Mouse (Mus musculus) MN1 (cell line): ENCODE measurements around the gene Pou3f1.

Experiments
- DNase-seq: peaks from one replicate; pipeline ENCODE4 v3.0.0-alpha.2; 2016; ENCODE audit warnings: low spot score

Pou3f1 gene

DNA sequence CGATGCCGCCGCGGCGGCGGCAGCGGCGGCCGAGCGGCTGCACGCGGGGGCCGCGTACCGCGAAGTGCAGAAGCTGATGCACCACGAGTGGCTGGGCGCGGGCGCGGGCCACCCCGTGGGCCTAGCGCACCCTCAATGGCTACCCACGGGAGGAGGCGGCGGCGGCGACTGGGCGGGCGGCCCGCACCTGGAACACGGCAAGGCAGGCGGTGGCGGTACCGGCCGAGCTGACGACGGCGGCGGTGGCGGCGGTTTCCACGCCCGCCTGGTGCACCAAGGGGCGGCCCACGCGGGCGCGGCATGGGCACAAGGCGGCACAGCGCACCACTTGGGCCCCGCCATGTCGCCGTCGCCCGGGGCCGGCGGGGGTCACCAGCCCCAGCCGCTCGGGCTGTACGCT is 1.2 kb downstream of the Pou3f1 start:
- no peak for DNase-seq

DNA sequence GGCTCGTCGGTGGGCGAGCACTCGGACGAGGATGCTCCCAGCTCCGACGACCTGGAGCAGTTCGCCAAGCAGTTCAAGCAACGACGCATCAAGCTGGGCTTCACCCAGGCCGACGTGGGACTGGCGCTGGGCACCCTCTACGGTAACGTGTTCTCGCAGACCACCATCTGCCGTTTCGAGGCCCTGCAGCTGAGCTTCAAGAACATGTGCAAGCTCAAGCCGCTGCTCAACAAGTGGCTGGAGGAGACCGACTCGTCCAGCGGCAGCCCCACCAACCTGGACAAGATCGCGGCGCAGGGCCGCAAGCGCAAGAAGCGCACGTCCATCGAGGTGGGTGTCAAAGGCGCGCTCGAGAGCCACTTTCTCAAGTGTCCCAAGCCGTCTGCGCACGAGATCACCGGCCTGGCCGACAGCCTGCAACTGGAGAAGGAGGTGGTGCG is 1.8 kb downstream of the Pou3f1 start:
- no peak for DNase-seq

DNA sequence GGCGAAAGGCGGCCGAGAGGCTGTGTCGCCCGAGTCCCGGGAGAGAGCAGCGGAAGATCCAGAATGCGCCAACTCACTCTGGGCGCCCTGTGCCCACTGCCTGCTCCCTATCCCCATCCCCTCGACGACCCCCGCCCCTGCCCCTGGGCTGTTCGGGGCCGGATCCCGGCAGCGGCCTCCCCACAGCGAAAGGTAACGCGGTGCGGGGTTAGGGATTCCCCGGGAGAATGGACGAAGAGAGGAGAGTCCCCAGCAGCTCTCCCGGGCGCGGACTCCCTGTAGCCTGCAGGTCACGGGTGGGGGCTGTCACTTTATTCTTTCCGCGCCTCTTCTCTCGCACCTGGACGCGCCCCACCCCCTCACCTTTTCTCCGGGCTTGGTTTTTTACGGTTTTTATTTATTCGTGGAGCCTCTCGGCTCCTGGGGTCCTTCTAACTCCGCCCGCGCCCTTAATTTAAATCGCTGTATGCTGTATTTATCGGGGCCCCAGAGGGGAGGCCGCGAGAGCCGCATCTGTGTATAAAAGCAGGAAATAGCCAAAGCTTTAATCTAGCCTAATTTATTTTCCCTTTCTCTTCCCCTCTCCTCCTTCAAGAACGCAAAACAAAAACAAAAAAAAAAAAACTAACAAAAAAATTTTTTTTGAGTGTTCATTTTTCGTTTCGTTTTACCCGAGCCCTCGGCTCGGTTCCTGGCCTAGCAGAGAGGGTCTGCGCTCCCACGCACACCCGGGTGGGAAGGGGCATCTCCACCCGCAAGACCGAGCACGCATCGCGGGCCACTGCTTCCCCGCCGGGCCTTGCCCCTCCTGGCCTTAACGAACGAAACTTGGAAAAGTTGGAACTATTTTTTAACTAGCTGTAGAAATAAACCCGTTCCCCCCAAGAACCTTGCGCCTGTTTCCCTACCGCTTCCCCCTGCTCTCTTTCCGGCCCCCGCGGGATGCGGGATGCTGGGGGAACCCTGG is 2.9 kb downstream of the Pou3f1 start:
- DNase-seq = no peak

DNA sequence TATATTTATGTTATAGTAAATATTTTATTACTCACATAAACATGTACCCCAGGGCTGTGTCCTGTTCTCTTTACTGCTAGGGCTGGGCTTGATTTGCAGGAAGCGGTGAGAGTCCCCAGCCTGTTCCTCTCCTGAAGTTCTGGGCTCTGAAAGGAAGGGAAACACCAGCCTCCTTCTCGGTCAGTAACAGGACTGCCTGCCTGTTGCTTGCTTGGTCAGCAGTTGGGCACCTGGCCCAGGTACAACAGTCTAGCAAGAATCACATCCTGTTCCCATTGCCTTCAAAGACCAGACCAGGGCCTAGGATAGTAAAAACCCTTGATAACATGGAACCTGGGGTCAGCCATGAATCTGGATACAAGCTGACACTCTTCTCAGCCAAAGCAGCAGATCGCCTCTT is 4.0 kb downstream of the Pou3f1 start:
- DNase-seq = no peak

DNA sequence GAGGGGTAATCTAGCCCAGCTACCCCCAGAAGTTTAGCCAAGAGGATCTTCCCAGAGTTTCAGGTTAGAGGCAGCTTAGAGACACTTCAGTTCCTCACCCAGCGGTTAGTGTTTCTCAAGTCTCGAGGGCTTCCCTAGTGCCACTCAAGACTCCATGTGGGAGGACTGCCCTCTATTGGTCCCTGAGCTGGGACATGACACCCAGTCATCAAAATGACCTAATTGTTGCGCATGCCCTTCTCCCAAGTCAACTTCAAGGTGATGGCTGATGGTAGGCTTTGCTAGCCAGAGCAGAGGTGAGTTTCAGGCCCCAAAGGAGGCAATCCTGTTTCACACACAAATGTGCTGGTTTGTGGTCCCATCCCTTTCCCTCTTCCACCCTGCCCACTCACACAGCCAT is 6.4 kb downstream of the Pou3f1 start:
- DNase-seq = no peak

DNA sequence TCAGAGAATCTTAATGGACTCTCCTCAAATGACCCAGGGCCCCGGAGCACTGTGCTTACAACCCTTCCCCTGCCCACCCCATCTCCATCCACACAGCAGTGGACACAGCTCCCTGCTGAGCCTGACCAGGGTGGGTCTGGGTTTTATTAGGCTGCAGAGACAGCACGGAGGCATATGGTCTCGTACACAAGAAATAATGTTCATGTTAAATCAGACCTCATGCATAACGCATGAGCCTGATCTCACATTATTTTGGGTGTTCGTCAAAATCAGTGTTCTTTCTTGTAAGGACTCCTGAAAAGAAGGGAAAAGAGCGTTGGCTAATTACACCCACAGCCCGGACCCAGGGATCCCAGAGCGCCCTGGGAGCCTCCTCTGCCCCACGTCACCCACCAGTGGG is 7.6 kb downstream of the Pou3f1 start:
- DNase-seq = no peak

DNA sequence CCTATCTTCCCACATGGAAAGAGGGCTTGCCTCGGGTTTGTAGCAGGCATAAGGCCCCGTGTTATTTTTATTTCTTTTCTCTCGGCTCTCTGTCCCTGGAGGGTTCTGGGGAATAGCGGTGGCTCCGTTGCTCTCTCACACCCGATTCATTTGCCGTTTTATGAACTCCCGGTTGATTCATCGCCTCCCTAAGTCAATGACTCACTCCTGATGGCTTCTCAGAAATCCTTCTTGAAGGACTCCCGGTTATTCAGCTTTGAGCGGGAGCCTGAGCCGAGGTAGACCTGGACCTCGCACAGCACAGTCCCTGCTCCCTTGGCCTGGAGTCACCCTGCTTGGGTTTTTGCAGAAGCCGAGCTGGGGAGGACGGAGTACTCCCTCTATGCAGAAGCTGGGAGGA is 8.0 kb downstream of the Pou3f1 start:
- DNase-seq = no peak

DNA sequence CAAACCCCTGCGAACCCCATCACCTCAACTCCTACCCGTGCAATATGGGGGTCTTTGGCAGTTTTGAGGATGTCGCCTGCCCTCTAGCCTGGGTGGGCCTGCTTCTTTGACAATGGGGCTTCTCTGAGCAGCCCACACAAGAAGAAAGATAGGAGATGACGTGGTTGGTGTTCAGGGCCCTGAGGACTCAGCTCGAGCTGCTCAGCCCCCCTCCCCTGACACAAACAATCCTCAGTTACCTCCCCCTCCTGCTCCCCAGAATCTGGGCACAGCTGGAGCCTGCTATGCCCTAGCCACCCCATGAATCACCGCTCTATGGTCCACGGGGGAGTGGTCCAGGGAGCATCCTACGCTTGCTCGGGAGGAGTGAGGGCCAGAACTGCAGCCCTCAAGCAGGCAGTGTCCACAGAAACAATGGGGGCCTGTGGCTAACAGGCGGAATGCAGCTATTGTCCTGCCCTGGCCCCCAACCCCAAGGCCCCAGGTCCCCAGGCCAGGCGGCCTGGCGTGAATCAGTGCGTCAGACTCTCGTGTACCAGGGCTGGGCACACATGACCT is 10.9 kb downstream of the Pou3f1 start:
- no peak for DNase-seq

DNA sequence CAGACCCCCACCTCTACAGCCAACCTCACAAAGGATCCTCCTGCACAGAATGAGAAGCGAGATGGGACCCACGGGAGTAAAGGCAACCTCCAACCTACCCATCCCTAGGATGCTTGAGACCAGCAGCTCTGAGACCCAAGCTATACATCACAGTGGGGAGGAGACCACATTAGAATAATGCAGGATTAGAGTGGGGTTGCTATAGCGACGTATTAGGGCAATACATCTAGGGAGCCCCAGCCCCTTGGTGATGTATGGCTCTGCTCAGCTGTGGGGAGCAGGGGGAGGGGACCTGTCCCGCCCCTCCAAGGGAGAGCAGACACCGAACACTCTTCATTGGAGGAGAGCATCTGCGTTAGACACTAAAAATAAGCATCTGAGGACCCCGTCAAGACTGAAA is 11.5 kb downstream of the Pou3f1 start:
- DNase-seq = no peak

DNA sequence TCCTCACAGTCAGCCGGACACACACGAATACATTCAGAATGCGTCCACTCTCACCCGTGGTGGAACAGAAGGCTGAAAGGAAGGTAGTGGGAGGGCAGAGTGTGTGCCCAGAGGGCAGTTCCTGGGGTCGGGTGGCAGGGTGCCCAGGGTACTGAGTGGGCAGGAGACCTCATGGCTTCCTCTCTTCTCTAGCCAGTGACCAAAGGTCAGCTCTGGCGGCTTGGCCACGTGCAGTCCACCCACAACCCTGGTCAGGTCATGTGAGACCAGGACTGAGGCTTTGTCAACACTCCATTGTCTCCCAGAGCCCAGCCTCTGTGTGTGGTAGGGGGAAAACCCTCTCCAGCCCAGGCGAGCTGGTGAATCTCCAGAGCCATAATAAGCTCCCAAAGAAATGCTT is 13.6 kb downstream of the Pou3f1 start:
- no peak for DNase-seq

DNA sequence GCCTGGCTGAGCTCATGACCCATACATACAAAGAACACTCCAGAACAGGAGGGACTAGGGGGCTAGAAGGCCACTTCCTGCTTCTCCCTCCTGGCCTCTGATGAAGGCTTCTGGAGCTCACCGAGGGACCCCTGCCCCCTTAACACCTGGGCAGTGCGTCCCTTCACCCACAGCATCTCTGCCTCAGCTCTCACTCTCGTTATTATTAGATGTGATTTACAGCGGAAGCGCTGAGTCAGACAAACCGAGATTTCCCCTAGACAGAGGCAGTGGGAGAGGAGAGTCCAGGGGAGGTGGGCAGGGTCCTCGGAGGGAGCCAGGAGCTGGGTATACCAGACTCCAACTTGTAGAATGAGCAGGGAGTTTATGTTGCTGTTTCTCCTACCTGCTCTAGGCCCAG is 15.0 kb downstream of the Pou3f1 start:
- no peak for DNase-seq

DNA sequence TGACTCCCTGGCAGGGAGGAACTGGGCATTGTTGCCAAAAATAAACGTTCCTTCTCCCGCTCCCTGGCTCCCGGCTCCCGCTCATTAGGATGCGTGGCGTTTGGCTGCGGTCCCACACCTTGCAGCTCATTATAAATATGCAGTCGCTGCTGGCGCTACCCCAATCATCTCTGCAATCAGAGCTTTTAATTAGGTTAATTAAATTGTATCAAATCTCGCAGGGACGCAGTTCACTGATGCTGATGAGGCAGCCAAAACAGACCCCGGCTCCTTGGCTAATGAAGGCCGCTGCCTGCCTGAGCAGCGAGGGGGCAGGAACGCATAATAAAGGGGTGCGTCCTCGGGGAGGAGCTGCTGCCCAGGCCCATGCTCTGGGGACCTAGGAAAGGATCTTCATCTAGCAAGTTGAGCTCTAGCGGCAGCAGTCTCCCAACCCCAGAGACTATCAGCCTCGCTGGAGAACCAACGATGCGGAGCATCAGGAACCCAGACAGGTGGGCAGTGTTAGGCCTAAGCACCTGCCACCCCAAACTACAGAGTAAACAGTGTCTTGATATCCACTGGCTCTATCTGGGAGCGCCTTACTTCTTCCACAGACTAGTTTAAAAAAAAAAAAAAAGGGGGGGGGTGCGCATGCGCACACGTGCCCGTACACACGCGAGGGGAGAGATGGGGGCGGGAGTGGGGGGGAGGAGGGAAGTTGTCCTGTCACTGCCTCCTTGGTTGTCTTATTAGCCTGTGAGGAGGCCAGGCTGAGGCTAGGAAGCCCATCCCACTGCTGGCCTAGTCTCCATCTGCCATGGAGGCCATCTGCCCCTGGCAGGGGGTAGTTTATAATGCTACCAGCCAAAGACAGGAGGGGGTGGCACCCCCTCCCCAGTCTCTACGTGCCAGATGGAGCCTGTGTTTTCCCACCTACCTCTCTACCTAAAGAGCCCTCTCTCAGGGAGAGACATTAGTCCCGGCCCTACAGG is 16.0 kb downstream of the Pou3f1 start:
- DNase-seq = peak; percentile 59

DNA sequence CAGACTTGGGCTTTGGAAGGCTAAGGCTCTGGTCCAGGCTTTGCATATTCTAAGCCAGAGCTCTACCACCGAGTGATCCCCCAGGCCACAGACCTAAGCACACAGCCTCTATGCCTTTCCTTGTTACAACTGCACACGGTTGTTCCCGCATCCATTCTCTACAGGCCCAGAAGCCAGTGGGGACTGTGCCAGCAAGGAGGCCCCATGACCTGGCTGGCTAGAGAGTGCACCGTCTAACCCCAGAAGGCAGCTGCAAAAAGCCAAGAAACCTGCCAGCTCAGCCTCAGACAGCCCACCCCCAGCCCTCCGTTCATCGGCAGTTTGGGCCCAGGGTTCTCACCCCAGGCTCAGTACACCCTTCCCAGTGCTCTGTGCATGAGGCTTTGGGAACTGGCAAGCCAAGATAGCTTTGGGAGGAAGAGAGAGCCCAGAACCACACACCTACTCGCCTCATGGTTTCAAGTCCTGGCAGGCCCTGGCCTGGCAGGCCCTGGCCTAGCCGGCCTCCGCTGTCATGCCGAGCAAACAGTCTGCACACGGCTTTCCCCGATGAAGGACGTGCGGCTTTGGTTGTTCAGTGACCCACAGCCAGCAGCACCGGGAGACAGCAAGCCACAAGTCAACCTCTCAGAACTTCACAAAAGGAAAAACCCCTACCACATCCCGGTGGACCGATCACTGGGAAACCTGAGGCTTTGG is 17.9 kb downstream of the Pou3f1 start:
- no peak for DNase-seq

DNA sequence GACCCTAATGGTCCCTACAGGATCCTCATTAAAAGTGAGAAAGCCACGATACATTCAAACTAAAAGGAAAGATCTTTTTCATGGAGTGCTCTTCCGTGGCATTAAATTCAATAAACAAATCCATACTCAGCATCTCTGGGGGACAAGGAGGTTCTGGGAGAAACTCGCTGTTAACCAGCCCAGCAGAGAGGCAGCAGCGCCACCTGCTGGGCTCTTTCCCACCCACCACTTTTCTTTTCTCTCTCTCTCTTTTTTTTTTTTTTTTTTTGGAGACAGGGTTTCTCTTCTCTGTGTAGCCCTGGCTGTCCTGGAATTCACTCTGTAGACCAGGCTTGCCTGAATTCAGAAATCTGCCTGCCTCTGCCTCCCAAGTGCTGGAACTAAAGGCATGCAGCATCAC is 18.4 kb downstream of the Pou3f1 start:
- DNase-seq = peak; percentile 82

DNA sequence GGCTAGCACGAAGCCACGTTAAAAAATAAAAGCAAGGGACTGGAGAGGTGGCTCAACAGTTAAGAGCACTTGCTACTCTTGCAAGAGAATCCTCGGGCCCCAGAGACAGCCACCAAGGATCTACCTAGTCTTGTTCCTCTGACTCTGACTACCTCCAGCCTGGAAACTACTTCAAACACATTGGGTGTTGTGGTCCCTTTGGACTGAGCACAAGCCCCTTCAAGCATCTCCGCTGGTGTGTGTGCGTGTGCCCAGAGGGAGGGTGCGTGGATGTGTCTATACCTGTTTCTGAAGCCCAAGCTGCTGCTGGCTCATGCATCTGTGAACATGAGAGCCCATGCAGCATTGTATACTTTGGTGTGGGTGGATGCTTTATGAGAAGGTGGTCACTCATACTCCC is 19.4 kb downstream of the Pou3f1 start:
- no peak for DNase-seq

DNA sequence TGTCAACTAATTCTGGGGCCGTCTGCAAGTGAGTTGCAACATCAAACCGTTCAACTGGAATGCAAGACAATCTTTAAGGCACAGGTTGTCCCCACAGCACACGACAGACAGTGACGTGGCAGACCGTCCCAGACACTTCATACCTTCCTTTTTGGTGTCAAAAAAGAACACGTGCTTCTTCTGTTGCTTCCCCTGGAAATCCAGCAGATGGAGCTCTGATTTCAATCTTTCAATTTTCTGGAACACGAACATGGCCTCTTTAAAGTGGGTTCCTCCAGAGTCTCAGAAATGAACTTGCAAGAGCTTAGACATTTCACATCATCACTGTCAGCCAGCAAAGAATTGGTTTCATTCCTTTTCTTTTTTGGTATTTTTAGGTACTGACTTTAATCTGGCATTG is 25.7 kb downstream of the Pou3f1 start:
- peak; percentile 61 for DNase-seq

DNA sequence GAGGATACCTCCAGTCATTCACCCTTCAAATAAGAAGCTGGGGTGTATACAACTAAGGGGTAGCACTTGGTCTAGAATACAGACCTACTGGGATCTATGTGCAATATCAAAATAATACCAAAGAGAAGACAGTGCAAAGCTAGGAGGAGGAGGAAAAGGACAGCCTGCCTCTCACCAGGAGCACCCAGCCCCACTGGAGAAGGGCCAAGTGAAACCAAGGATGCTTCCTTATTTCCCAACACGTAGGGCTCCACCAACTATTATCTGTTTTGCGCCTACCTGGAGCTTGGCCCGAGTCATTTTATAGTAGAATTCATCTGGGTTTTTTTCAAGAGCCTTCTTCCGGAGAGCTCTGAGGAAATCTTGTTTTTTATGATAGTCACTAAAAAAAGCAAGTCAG is 26.9 kb downstream of the Pou3f1 start:
- DNase-seq = no peak

DNA sequence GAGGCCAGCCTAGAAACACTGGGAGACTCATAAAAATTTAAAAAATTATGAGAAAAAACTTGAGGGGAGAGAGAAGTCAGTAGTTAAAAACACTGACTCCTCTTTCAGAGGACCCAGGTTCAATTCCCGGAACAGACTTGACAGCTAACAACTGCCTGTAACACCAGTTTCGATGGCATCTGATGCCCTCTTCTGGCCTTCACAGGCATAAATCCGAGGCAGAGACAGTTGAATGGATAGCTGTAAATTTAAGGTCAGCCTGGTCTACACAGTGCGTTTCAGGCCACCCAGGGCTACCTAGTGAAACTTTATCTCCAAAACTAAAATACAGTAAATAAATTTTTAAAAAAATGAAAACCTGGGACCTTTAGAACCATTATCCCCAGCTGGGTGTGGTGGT is 28.4 kb downstream of the Pou3f1 start:
- DNase-seq = no peak

DNA sequence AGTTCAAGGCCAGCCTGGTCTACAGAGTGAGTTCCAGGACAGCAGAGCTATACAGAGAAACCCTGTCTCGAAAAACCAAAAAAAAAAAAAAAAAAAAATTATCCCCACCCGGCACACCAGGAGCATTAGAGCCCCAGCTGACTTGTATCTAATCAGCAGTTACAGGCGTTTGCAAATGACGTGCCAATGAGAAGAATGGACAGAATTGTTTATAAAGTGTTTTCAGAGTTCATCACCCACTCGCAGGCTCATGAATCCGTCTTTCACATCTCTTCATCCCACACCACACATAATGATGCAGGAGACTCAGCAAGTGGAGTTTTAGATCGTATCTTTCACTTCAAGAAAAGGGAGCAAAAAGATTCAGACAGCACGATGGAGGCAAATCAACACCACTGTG is 28.8 kb downstream of the Pou3f1 start:
- no peak for DNase-seq

DNA sequence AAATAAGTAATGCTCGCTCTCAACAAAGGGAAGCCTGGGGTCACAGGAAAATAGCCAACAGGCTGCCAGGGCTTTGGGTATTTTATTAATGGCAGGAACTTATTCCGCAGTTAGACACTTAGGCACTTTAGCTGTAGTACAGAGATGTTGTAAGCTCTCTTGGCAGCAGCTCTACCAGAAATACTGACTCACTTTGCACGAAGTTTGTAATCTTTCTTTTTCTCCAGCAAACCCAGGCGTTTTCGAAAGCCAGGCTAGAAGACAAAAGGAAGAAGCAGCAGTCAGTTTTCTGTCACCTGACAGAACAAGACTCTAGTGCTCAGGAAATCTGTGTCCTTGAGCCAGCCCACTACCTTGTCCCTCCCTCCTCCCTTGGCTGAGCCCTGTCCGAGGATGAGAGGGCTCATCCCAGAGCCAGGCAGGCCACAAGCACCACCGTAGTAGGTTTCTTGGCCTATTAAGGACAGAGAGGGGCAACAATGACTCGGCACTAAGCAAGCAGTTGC is 29.3 kb downstream of the Pou3f1 start:
- no peak for DNase-seq

DNA sequence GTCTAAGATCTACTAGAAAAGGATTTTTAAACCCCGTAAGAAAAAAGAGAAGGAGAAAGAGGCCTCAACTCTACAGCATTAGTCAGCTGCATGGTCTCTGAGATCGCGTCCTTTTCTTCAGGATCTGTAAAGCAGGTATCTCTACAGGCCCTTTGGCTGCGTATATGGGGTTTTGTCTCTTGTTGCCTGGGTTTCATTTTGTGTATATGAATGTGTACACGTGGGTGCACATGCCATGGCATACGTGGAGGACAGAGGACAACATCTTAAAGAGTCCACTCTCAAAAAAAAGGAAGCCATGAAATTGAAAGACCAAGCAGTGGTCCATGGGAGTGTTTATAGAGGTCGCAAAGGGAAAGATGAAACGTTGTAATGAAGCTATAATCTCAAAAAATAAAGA is 34.8 kb downstream of the Pou3f1 start:
- no peak for DNase-seq

DNA sequence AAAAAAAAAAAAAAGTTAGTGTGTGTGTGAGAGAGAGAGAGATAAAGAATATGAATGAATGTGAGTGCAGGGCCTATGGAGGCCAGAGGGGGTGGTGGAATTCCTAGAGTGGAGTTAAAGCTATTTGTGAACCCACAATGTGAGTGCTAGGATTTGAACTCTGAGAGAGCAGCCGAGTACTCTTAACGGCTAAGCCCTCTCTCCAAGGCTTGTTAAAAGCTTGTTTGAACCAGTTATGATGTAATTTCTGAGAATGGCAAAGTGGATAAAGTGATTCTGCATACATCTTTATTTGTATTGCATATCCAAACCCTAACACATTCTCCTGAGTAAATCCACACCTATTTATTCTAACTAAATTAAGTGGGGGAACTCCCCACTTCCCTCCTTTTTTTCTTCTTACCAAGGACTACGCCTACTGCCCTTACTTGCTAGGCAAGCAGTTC is 35.8 kb downstream of the Pou3f1 start:
- DNase-seq = no peak
